Mouse (Mus musculus) olfactory bulb, adult 2 months (tissue): ENCODE measurements around the gene Hs6st1.

Experiments
- CTCF ChIP-seq: fragments of 200-500 bp; IDR thresholded peaks from 2 replicates; pipeline ENCODE4 v1.5.1; 2012; ENCODE audit warnings: low read depth, mild to moderate bottlenecking, low read length, moderate library complexity; ENCODE audit not compliant: insufficient read depth
- POLR2A ChIP-seq: fragments of 200-500 bp; IDR thresholded peaks from 2 replicates; pipeline ENCODE4 v1.6.1; 2012; ENCODE audit warnings: mild to moderate bottlenecking, low read depth, low read length, moderate library complexity; ENCODE audit not compliant: insufficient read depth

- TF ChIP-seq POLR2A: no peak
- TF ChIP-seq CTCF: no peak
Measured at GRCm38 (mm10) chr1:36125076-36125475, 56.9 kb downstream of the Hs6st1 start.
